Mouse (Mus musculus) ES-E14 (cell line): Measurements from ENCODE around the gene Myo1b.

Experiments
- CHD2 ChIP-seq: IDR thresholded peaks from 2 replicates; pipeline ENCODE4 v1.6.1; 2014; ENCODE audit warnings: mild to moderate bottlenecking, low read depth, low read length, inconsistent platforms
- HCFC1 ChIP-seq: IDR thresholded peaks from 2 replicates; pipeline ENCODE4 v1.6.1; 2012; ENCODE audit warnings: low read length, inconsistent platforms, borderline replicate concordance; ENCODE audit not compliant: insufficient read depth
- MAFK ChIP-seq: IDR thresholded peaks from 2 replicates; pipeline ENCODE4 v1.6.1; 2014; ENCODE audit warnings: mild to moderate bottlenecking, low read depth, low read length, inconsistent platforms; ENCODE audit not compliant: insufficient read depth
- ZC3H11A ChIP-seq: IDR thresholded peaks from 2 replicates; pipeline ENCODE4 v1.6.1; 2012; ENCODE audit warnings: low read depth, mild to moderate bottlenecking, inconsistent platforms, low read length, borderline replicate concordance
- ZNF384 ChIP-seq: IDR thresholded peaks from 2 replicates; pipeline ENCODE4 v1.6.1; 2012; ENCODE audit warnings: low read depth, low read length, inconsistent platforms

DNA sequence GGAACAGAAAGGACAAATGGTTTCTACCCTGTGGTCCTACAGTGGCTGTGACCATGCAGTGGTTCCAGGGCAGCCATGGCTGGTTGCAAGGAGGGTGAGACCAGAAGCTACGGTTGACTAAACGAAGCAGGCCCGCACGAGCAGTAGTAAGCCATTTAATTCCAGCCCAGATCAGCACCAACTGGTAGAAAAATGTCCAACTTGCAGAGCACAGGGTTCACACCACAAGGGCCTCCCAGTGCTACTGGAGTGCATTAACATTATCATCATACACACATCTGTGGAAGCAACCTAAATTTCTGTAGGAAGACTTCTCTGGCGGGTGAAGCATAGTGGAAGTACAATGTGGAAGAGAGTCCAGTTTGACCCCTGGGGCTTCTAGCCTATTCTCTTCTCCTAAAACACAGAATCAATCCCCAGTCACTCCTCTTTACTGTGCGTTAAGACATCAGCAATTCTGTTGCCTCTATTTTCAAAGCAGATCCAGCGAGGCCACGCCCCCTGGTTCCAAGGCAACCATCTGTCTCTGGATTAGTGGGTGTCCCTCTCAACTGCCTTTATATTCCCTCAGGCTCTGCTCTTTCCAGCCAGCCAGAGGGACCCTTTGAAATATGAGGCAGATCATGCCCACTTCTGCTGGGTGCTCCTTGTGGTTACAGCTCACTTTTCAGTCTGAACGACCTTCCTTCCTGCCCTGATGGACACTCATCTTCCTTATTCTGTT is 120.1 kb downstream of the Myo1b start:
- no peak for TF ChIP-seq ZC3H11A
- no peak for TF ChIP-seq ZNF384
- no peak for TF ChIP-seq CHD2
- TF ChIP-seq MAFK: no peak
- no peak for TF ChIP-seq HCFC1
